Mouse (Mus musculus): Measurements from ENCODE around the gene Iqcf1.

Gene Iqcf1

GRCm38 (mm10) chr9:106499667-106500066 is at the start of gene Iqcf1:
Iqcf1 (plus strand) TSS chr9:106499967.
- ChIA-PET CTCF (interaction anchor here in 1 of 4 experiments (1.1 kb wide), 1 partner anchor 22 kb away, joined by 3 read pairs; no protein-coding TSS in a partner anchor), POLR2A (interaction anchor here in 2 of 4 experiments (1.4 to 2.0 kb wide), 3 partner anchors 9 to 16 kb away, joined by 6 to 12 read pairs (median 6); no protein-coding TSS in a partner anchor)

- POLR2A ChIA-PET, result interaction anchor here in 3 of 4 experiments (0.5 to 16.6 kb wide), 26 partner anchors 8 to 289 kb away, joined by 3 to 505 read pairs (median 5); partner anchors contain the start of genes Acy1 (in 3 of the 3), Rpl29 (in 3 of the 3), Parp3 (in 2 of the 3) and Rrp9 (in 2 of the 3)
- CTCF ChIA-PET, result interaction anchor here (0.6 to 7.4 kb wide), 7 partner anchors 21 to 384 kb away, joined by 3 to 86 read pairs (median 6); partner anchors contain the start of genes Parp3 (in 3 of the 4) and Rrp9 (in 1 of the 4)
Observed at GRCm38 (mm10) chr9:106450661-106451060, 49.1 kb upstream of the Iqcf1 start.

GRCm38 (mm10) chr9:106451298-106451697 is 48.5 kb upstream of the Iqcf1 start:
- CTCF ChIA-PET, result interaction anchor here in 2 of 4 experiments (1.0 to 7.4 kb wide), 4 partner anchors 13 to 25 kb away, joined by 3 to 86 read pairs (median 7); partner anchors contain the start of genes Parp3 (in 2 of the 2), Acy1 (in 1 of the 2) and Rrp9 (in 1 of the 2)
- POLR2A ChIA-PET, result interaction anchor here in 3 of 4 experiments (0.8 to 16.6 kb wide), 19 partner anchors 9 to 289 kb away, joined by 3 to 505 read pairs (median 6); partner anchors contain the start of genes Acy1 (in 3 of the 3), Rpl29 (in 3 of the 3), Parp3 (in 2 of the 3) and Rrp9 (in 2 of the 3)

- CTCF ChIA-PET, result interaction anchor here in 1 of 4 experiments (1.0 to 7.4 kb wide), 2 partner anchors 14 to 24 kb away, joined by 3 to 86 read pairs; partner anchors contain the start of genes Acy1, Parp3 and Rrp9
- POLR2A ChIA-PET, result interaction anchor here in 3 of 4 experiments (0.6 to 16.6 kb wide), 14 partner anchors 8 to 210 kb away, joined by 3 to 505 read pairs (median 10); partner anchors contain the start of genes Rpl29 (in 3 of the 3), Acy1 (in 2 of the 3), Parp3 (in 2 of the 3) and Rrp9 (in 2 of the 3)
Observed at GRCm38 (mm10) chr9:106451899-106452298, 47.9 kb upstream of the Iqcf1 start.

- POLR2A ChIA-PET, result interaction anchor here (0.6 to 16.6 kb wide), 17 partner anchors 13 to 282 kb away, joined by 3 to 505 read pairs (median 5); partner anchors contain the start of genes Acy1 (in 3 of the 4), Rpl29 (in 3 of the 4), Parp3 (in 2 of the 4) and Rrp9 (in 2 of the 4)
- CTCF ChIA-PET, result interaction anchor here in 2 of 4 experiments (1.3 to 7.4 kb wide), 3 partner anchors 24 to 31 kb away, joined by 6 to 86 read pairs (median 9); partner anchors contain the start of genes Parp3 (in 2 of the 2) and Rrp9 (in 1 of the 2)
Observed at GRCm38 (mm10) chr9:106452351-106452750, 47.4 kb upstream of the Iqcf1 start.

- POLR2A ChIA-PET, result interaction anchor here (0.6 to 16.6 kb wide), 26 partner anchors 11 to 958 kb away, joined by 3 to 505 read pairs (median 5); partner anchors contain the start of genes Acy1 (in 3 of the 4), Rpl29 (in 3 of the 4), Parp3 (in 2 of the 4) and Rrp9 (in 2 of the 4)
- CTCF ChIA-PET, result interaction anchor here in 3 of 4 experiments (0.6 to 7.4 kb wide), 9 partner anchors 15 to 241 kb away, joined by 3 to 86 read pairs (median 4); partner anchors contain the start of genes Parp3 (in 3 of the 3), Acy1 (in 1 of the 3) and Rrp9 (in 1 of the 3)
Observed at GRCm38 (mm10) chr9:106452821-106453220, 46.9 kb upstream of the Iqcf1 start.

- POLR2A ChIA-PET, result interaction anchor here (0.5 to 16.6 kb wide), 36 partner anchors 8 to 959 kb away, joined by 3 to 505 read pairs (median 4); partner anchors contain the start of genes Acy1 (in 4 of the 4), Rpl29 (in 3 of the 4), Gpr62 (in 2 of the 4) and Parp3 (in 2 of the 4)
- CTCF ChIA-PET, result interaction anchor here in 3 of 4 experiments (0.6 to 7.4 kb wide), 14 partner anchors 8 to 307 kb away, joined by 3 to 86 read pairs (median 4); partner anchors contain the start of genes Parp3 (in 3 of the 3), Acy1 (in 1 of the 3) and Rrp9 (in 1 of the 3)
Observed at GRCm38 (mm10) chr9:106453271-106454070, 46.3 kb upstream of the Iqcf1 start, which contains the start of gene Pcbp4. Pcbp4 (plus strand) TSS chr9:106453291.

GRCm38 (mm10) chr9:106454071-106454761 is 45.6 kb upstream of the Iqcf1 start:
- POLR2A ChIA-PET, result interaction anchor here (0.5 to 16.6 kb wide), 32 partner anchors 9 to 960 kb away, joined by 3 to 505 read pairs (median 4); partner anchors contain the start of genes Acy1 (in 3 of the 4), Rpl29 (in 3 of the 4), Gpr62 (in 2 of the 4) and Parp3 (in 2 of the 4)
- CTCF ChIA-PET, result interaction anchor here in 3 of 4 experiments (0.6 to 7.4 kb wide), 11 partner anchors 16 to 307 kb away, joined by 3 to 86 read pairs (median 6); partner anchors contain the start of genes Parp3 (in 3 of the 3), Acy1 (in 1 of the 3) and Rrp9 (in 1 of the 3)

GRCm38 (mm10) chr9:106454888-106455681 is 44.7 kb upstream of the Iqcf1 start:
- CTCF ChIA-PET, result interaction anchor here in 3 of 4 experiments (0.6 to 2.7 kb wide), 4 partner anchors 22 to 278 kb away, joined by 3 to 9 read pairs (median 7); partner anchors contain the start of gene Parp3 (in 2 of the 3)
- POLR2A ChIA-PET, result interaction anchor here in 3 of 4 experiments (0.6 to 16.6 kb wide), 12 partner anchors 9 to 283 kb away, joined by 4 to 505 read pairs (median 8); partner anchors contain the start of genes Acy1 (in 2 of the 3), Parp3 (in 2 of the 3), Rpl29 (in 2 of the 3) and Rrp9 (in 2 of the 3)

GRCm38 (mm10) chr9:106456325-106457162 is 43.2 kb upstream of the Iqcf1 start:
- CTCF ChIA-PET, result interaction anchor here in 3 of 4 experiments (0.6 to 3.2 kb wide), 3 partner anchors 18 to 20 kb away, joined by 4 to 14 read pairs (median 6); partner anchors contain the start of genes Parp3 (in 2 of the 3) and Rrp9 (in 1 of the 3)
- POLR2A ChIA-PET, result interaction anchor here in 3 of 4 experiments (1.2 to 16.6 kb wide), 7 partner anchors 15 to 27 kb away, joined by 4 to 505 read pairs (median 7); partner anchors contain the start of genes Rpl29 (in 3 of the 3), Acy1 (in 2 of the 3) and Parp3 (in 1 of the 3)

- ChIA-PET CTCF (interaction anchor here in 3 of 4 experiments (0.6 to 3.2 kb wide), 3 partner anchors 18 to 20 kb away, joined by 4 to 14 read pairs (median 6); partner anchors contain the start of genes Parp3 (in 2 of the 3) and Rrp9 (in 1 of the 3)), POLR2A (interaction anchor here in 3 of 4 experiments (1.2 to 16.6 kb wide), 8 partner anchors 8 to 28 kb away, joined by 4 to 505 read pairs (median 6); partner anchors contain the start of genes Rpl29 (in 3 of the 3), Acy1 (in 2 of the 3) and Parp3 (in 1 of the 3))
Observed at GRCm38 (mm10) chr9:106457163-106457559, 42.6 kb upstream of the Iqcf1 start.

GRCm38 (mm10) chr9:106457920-106458319 is 41.8 kb upstream of the Iqcf1 start:
- ChIA-PET POLR2A (interaction anchor here in 3 of 4 experiments (1.2 to 16.6 kb wide), 8 partner anchors 8 to 29 kb away, joined by 4 to 505 read pairs (median 6); partner anchors contain the start of genes Rpl29 (in 3 of the 3), Acy1 (in 2 of the 3) and Parp3 (in 1 of the 3)), CTCF (interaction anchor here in 1 of 4 experiments (3.2 kb wide), 1 partner anchor 19 kb away, joined by 14 read pairs; the partner anchor contains the start of genes Parp3 and Rrp9)

- ChIA-PET CTCF (interaction anchor here in 2 of 4 experiments (0.6 to 1.2 kb wide), 2 partner anchors 14 to 314 kb away, joined by 3 to 4 read pairs; no protein-coding TSS in a partner anchor), POLR2A (interaction anchor here in 3 of 4 experiments (0.6 to 16.6 kb wide), 14 partner anchors 9 to 880 kb away, joined by 3 to 505 read pairs (median 5); partner anchors contain the start of genes Rpl29 (in 3 of the 3), Acy1 (in 1 of the 3) and Parp3 (in 1 of the 3))
Observed at GRCm38 (mm10) chr9:106459946-106460345, 39.8 kb upstream of the Iqcf1 start.

All from embryonic stem cell, embryonic (primary cell).